Mouse (Mus musculus) kidney, adult 8-10 months (tissue): ENCODE measurements around the gene Klf11.
"Not testable (repeated sequence)": the region's sequence is repeated elsewhere in the genome, so short reads cannot be mapped to it uniquely, and the experiment has no call there.

ENCODE experiments used
- DNase-seq, 2 experiments: peaks; one replicate each; pipeline ENCODE4 v3.0.0; 2022

The Klf11 gene

GRCm38 (mm10) chr12:24651063-24651557 is at the start of gene Klf11:
Gene Klf11 (plus strand): TSS chr12:24651274.
- DNase-seq = peak; percentile 98 to 99

- DNase-seq = peak; percentile 61 to 84
These were observed 47.8 kb upstream of the Klf11 start for GRCm38 (mm10) chr12:24603266-24603665.

- no peak for DNase-seq
These were observed 44.9 kb upstream of the Klf11 start for GRCm38 (mm10) chr12:24606166-24606565.

DNA sequence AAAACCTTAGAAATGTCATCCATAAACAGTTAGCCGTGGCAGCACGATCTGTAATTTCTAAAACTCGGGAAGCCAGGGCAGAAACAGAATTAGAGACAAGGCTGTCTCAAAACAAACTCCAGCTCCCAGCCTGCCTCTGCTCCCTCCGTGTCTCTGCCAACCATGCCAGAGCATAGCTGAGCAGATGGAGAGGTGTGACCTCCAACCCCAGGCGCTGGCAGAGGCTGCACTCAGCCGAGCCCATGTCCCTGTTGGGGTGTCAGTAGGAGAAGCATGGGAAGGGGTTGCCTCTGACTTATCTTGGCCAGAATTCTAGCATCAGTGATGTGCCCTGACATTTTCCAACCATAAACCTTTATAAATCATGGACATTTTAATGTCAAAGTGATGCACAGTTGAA is 38.5 kb upstream of the Klf11 start:
- DNase-seq = no peak

- no peak for DNase-seq
These were observed 36.5 kb upstream of the Klf11 start for GRCm38 (mm10) chr12:24614452-24615075.

DNA sequence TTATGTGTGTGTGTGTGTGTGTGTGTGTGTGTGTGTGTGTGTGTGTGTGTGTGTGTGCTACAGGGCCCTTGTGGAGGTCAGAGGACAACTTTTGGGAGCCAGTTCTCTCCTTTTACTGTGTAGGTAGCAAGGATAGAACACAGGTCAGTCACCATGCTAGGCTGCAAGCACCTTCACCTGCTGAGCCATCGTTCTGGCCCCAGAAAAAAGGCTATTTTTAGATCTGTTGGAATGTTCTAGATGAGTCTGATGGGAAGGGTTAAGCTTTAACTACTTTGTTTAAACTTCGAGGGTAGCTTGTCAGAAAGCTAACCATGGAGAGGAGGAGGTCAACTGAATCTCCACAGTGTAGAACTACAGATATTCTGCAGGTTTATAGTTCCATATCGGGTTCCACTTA is 35.9 kb upstream of the Klf11 start:
- DNase-seq = peak; percentile 34 to 73

GRCm38 (mm10) chr12:24619436-24619835 is 31.6 kb upstream of the Klf11 start:
- no peak for DNase-seq

DNA sequence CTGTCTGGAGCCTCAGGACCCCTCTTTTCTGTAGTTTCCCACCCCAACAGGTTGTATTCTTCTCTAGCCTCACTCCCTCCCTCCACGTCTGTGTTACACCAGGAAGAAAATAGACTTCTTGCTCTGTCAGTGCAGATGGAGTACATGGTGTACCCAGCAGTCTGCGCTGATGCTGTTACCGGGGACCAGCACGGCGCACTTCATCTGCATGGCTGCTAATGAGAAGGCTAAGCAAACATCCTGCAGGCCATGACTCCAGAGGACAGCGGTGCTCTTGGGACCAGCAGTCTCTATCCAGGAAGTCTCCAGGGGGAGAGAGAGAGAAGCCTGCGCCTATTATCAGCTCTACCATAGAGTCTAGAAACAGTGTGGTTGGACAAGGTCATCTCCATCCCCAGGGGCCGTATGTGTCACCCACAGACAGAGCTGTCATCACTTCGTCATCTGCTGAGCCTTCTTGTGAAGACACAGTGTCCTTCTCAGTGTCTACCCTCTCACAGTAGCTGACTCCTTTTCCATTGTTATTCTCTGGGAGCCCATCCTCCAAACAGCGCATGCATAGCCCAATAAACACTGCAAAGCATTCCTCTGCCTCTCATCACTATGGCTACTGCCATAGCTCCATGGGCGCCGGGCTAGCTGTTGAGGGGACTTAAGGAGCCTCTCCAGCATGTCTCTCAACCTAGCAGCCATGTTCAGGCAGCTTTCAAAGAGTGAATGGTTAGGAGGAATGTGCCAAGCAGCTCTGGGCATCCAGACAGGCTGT is 27.4 kb upstream of the Klf11 start:
- no peak for DNase-seq

DNA sequence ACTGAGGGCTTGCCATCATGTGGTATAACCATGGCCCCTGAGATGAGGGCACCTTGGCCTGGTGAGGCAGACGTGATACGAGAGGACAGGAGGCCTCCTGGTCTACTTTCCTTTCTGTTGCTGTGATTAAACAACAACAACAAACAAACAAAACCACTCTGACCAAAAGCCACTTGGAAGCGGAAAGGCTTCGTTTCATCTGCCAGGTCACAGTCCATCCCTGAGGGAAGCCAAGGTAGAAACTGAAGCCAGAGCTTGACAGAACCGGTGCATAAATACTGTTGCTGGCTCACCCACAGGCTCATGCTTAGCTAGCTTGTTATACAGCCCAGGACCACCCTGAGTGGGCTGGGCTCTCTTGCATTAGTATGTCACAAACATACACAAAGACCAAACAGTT is 24.7 kb upstream of the Klf11 start:
- peak; percentile 34 to 37 for DNase-seq

DNA sequence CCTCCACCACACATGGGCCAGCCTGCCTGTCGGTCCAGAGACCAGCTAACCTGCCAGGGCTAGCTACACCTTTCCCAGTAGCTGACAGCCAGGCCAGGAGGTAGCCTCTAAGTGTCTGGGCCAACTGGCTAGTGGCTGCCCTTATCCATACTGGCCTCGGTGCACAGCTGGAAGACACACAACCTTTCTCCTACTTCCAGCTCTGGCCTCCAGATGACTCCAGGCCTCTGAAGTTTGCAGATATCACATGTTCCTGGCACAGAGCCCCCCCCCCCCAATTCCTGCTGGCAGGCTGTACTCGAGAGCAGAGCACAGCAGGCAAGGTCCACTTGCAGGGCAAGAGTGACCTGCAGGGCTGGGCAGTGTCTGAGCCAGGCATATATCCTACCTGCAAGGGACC is 23.9 kb upstream of the Klf11 start:
- peak in 1 of 2 experiments; percentile 36 for DNase-seq

- DNase-seq = peak; percentile 49 to 67
These were observed 20.9 kb upstream of the Klf11 start for GRCm38 (mm10) chr12:24630220-24630619.

DNA sequence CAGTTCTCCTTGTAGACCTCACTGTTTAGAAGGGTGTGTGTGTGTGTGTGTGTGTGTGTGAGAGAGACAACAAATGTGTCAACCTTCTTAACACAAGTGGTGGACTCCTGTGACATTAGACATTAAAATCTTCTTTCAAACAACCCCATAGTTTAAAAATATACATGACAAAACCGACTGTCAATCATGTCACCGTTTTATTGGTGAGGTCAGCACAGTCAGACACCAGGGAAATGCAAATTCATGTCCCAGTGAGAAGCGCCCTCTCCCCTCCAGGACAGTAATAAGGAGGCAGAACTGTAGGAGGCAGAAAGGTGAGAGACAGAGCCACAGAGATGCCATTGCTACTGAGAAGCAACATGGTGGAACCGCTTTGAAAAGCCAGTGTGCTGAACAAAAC is 18.7 kb upstream of the Klf11 start:
- no peak for DNase-seq

GRCm38 (mm10) chr12:24633753-24634191 is 17.3 kb upstream of the Klf11 start:
- DNase-seq = no peak

DNA sequence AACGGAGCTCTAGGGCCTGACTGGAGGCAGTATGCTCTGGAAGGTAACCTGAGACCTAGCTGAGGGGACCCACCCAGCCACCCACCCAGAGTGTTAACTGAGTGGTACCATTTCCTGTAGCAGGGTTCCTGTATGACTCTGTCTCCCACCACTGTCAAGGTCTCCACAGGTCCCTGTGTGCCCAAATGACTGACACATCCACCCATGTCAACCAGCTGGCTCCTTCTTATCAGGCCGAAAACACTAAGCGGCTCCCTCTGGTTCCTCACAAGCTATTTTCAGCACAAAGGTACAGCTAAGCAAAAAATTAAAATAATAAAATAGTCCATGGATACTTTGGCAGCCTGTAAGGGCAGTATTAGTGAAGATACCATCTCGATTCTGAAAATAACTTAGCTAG is 16.9 kb upstream of the Klf11 start:
- no peak for DNase-seq

GRCm38 (mm10) chr12:24634648-24635047 is 16.4 kb upstream of the Klf11 start:
- no peak for DNase-seq

DNA sequence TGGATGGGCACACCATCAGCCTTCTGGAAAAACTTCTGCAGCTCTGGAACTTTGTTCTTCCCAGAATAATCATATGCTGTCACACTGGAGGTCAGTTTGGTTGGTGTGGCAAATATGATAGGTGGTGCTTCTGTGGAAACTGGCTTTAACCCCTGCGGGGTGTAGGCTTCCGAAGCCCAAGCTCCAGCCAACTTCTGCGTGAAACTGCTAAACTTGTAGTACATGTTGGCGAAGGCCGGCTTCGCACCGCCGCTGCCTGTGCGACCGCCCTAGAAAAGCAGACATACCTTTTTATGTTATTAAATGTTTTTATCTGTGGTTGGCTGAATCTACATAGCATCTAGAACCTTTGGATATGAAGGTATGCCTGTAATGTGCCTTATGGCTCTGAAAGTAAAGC is 12.3 kb upstream of the Klf11 start:
- DNase-seq = not testable (repeated sequence)

- DNase-seq = peak; percentile 88 to 90
These were observed 8.7 kb upstream of the Klf11 start for GRCm38 (mm10) chr12:24642370-24642802.

- DNase-seq = no peak
These were observed 6.9 kb upstream of the Klf11 start for GRCm38 (mm10) chr12:24644125-24644571.

GRCm38 (mm10) chr12:24645901-24646300 is 5.2 kb upstream of the Klf11 start:
- DNase-seq = no peak

DNA sequence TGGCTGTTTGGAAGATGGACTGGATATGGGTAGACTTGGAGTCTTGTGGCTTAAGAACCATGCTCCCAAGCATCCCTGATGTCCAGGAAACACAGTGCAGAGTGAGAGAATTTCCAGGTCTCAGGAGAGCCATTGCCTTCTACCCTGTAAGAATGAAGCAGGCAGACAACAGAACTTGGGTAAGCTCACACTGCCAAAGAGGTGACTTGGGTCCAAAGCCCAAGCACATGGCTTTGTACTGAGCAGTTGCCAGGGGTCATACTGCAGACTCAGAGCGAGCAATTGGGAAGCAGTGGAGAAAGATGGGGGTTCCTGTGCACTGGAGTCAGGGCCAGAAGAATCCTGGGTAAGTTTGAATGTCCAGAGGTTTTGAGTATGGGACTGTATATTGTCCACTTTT is 3.0 kb upstream of the Klf11 start:
- DNase-seq = no peak

DNA sequence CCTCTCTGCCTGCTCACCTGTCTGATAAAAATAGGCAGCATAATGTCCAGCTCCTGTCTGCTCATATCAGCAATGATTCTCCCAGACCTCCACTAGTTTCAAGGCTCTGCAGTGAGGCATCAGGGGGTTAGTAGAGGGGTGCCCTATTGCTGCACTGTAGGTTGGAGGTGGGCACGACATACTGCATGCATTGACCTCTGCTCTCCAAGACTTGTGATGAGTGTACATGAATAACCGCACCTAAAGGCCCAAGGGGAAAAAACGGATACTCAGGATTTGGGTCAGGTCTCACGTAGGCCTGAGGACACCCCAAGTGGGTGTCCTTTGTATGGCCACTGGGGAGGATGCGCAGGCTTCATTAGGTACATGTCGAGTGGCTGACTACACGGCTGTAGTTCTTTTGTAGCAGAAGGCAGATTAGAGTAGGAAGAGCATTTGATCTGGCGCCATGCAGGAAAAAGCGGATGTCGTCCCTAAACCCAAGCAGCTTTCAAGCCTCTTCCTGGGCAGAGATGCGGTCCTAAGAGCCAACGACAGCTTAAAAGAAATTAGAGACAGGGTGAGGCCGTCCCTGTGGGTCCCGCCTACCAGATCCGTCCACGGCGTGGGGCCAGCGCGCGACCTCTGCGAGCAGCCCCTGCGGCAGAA is 535 bp upstream of the Klf11 start:
- no peak for DNase-seq

- peak; percentile 96 to 97 for DNase-seq
These were observed 718 bp downstream of the Klf11 start for GRCm38 (mm10) chr12:24651642-24652342.
